Comparison of ENCODE assay signal across 8 mouse cellular contexts in genomic region chr1:75505159-75505955, GRCm38 (mm10). TPM values are rescaled to one million over a fixed set of nuclear protein-coding genes. Genes with fewer than 3 reads are reported as not detected.
A peak's percentile ranks its signal among the peaks of the same experiment; 100 is the strongest.
DNase-seq lines count a peak whose midpoint lies in the region; ATAC-seq and TF ChIP-seq lines count a peak whose summit lies in the region.

No protein-coding gene starts in this region.

- peaks cover 39% of the 10 kb centered on the region; the same call in 1 of the 2 replicates for H3K27me3 ChIP-seq in G1E (ENCODE audit: insufficient read depth, low read length)
- H3K27me3 ChIP-seq in forebrain, embryonic 16.5 days (replicated peaks; ENCODE audit: control insufficient read depth, insufficient read depth, low read length): no peaks in the 10 kb centered on the region
- no peaks in the 10 kb centered on the region for H3K27me3 ChIP-seq in lung, embryonic 15.5 days

- ATAC-seq in G1E (ENCODE audit: extremely low read depth, insufficient number of reproducible peaks, low FRiP score, poor library complexity, severe bottlenecking): no peak
- ATAC-seq in forebrain, embryonic 16.5 days: peak; percentile 82
- peak; percentile 43 for ATAC-seq in lung, embryonic 15.5 days (ENCODE audit: borderline replicate concordance, extremely low read depth, low FRiP score, low TSS enrichment)
- ATAC-seq in inflammation-experienced regulatory T-cells, adult 6 months: no peak

- H3K36me3 ChIP-seq in G1E (replicated peaks): no peaks in the 10 kb centered on the region
- peaks cover 16% of the 10 kb centered on the region for H3K36me3 ChIP-seq in forebrain, embryonic 16.5 days (ENCODE audit: control insufficient read depth, insufficient read depth)
- H3K36me3 ChIP-seq in lung, embryonic 15.5 days: peaks cover 33% of the 10 kb centered on the region

- intact Hi-C loops in heart, postnatal 10 days (cut with DNase I): loop anchor here (1.0 to 5.0 kb wide), 3 partner anchors 15 to 54 kb away; partner anchors contain the start of genes Slc4a3 and Stk11ip

- H3K4me1 ChIP-seq in G1E (ENCODE audit: insufficient read depth, low read depth, low read length): no peaks in the 10 kb centered on the region; the same call in 1 of the 2 replicates
- peaks cover 25% of the 10 kb centered on the region for H3K4me1 ChIP-seq in forebrain, embryonic 16.5 days (replicated peaks; ENCODE audit: control insufficient read depth, insufficient read depth, low read length)
- peaks cover 34% of the 10 kb centered on the region for H3K4me1 ChIP-seq in lung, embryonic 15.5 days

- H3K4me2 ChIP-seq in forebrain, embryonic 16.5 days (ENCODE audit: low read length): peak overlapping the region; percentile 92
- H3K4me2 ChIP-seq in lung, embryonic 15.5 days: peak overlapping the region; percentile 79

- under 1% methylated on average over 83 of the region's 84 CpGs for WGBS in forebrain, embryonic 16.5 days
- under 1% methylated on average over 84 of the region's 84 CpGs for WGBS in lung, embryonic 15.5 days

- H3K4me3 ChIP-seq in G1E (ENCODE audit: low read depth, low read length): peak overlapping the region; percentile 17; the same call in 1 of the 2 replicates
- H3K4me3 ChIP-seq in forebrain, embryonic 16.5 days (replicated peaks; ENCODE audit: low read length): peak overlapping the region; percentile 88
- peak overlapping the region; percentile 79 for H3K4me3 ChIP-seq in lung, embryonic 15.5 days

- no peak for DNase-seq in G1E (ENCODE audit: low spot score)
- peak; percentile 91 for DNase-seq in cerebellum, adult 11-12 months
- DNase-seq in heart, postnatal 10 days: peak; percentile 81 to 84
- peak; percentile 78 for DNase-seq in layer of hippocampus, adult 9-11 months
- DNase-seq in retina, postnatal 7 days (ENCODE audit: low read depth, low spot score): peak; percentile 37

- H3K27ac ChIP-seq in forebrain, embryonic 16.5 days (ENCODE audit: low read length): peak overlapping the region; percentile 81
- H3K27ac ChIP-seq in lung, embryonic 15.5 days: peak overlapping the region; percentile 98

- H3K9me3 ChIP-seq in G1E (replicated peaks): peaks cover 10% of the 10 kb centered on the region
- H3K9me3 ChIP-seq in forebrain, embryonic 16.5 days (ENCODE audit: control insufficient read depth, low read length): no peaks in the 10 kb centered on the region
- H3K9me3 ChIP-seq in lung, embryonic 15.5 days: no peaks in the 10 kb centered on the region

- peak overlapping the region; percentile 87 for H3K9ac ChIP-seq in forebrain, embryonic 16.5 days (replicated peaks; ENCODE audit: low read depth, low read length)
- peak overlapping the region; percentile 99 for H3K9ac ChIP-seq in lung, embryonic 15.5 days

- TF ChIP-seq CTCF in G1E (IDR thresholded peaks at IDR 0.05; ENCODE audit: low read depth, low read length): no peak

RNA-seq across cellular contexts. Expression of gene Obsl1, which starts 0.9 kb away (rescaled TPM):
- total RNA-seq in G1E (2014; fragmentation: Nextera tagmentation) (not detected in 2 replicates), G1E (2017) (0.05 and 0.17 TPM in 2 replicates)
- polyA plus RNA-seq in G1E (2012): not detected in 2 replicates
- polyA plus RNA-seq in forebrain, embryonic 16.5 days (2015; fragmentation: Nextera tagmentation; extraction: Ambion mirVana): 19.6 and 21.6 TPM in 2 replicates
- total RNA-seq in heart, postnatal 10 days (2021): 100 to 1,000 TPM; 171 to 173 TPM
- 74.0 and 77.9 TPM in 2 replicates for polyA plus RNA-seq in lung, embryonic 15.5 days (2015; fragmentation: Nextera tagmentation; extraction: Ambion mirVana)
- polyA plus RNA-seq in inflammation-experienced regulatory T-cells, adult 6 months (2017; shearing (Covaris generic)): not detected

RNA-seq across cellular contexts. Expression of gene Inha, which starts 1.5 kb away (rescaled TPM):
- total RNA-seq in G1E (2014; fragmentation: Nextera tagmentation) (not detected in 2 replicates), G1E (2017) (not detected in 2 replicates)
- polyA plus RNA-seq in G1E (2012): not detected in 2 replicates
- polyA plus RNA-seq in forebrain, embryonic 16.5 days (2015; fragmentation: Nextera tagmentation; extraction: Ambion mirVana): 13.7 and 18.1 TPM in 2 replicates
- total RNA-seq in heart, postnatal 10 days (2021): 1 to 10 TPM; 5.1 to 8.5 TPM
- 3.6 and 4.6 TPM in 2 replicates for polyA plus RNA-seq in lung, embryonic 15.5 days (2015; fragmentation: Nextera tagmentation; extraction: Ambion mirVana)
- not detected for polyA plus RNA-seq in inflammation-experienced regulatory T-cells, adult 6 months (2017; shearing (Covaris generic))

RNA-seq across cellular contexts. Expression of gene Stk11ip, which starts 16.0 kb away (rescaled TPM):
- total RNA-seq in G1E (2014; fragmentation: Nextera tagmentation) (25.2 and 35.2 TPM in 2 replicates), G1E (2017) (30.0 and 35.3 TPM in 2 replicates)
- polyA plus RNA-seq in G1E (2012): 201 and 251 TPM in 2 replicates
- polyA plus RNA-seq in forebrain, embryonic 16.5 days (2015; fragmentation: Nextera tagmentation; extraction: Ambion mirVana): 16.7 and 22.4 TPM in 2 replicates
- total RNA-seq in heart, postnatal 10 days (2021): 10 to 100 TPM; 12.7 to 13.9 TPM
- polyA plus RNA-seq in lung, embryonic 15.5 days (2015; fragmentation: Nextera tagmentation; extraction: Ambion mirVana): 20.7 and 20.8 TPM in 2 replicates
- polyA plus RNA-seq in inflammation-experienced regulatory T-cells, adult 6 months (2017; shearing (Covaris generic)): 10 to 100 TPM in 2 of 3 experiments, 1 to 10 TPM in 1; 6.5 to 11.9 (median 10.5) TPM

RNA-seq across cellular contexts. Expression of gene Tmem198, which starts 26.0 kb away (rescaled TPM):
- total RNA-seq in G1E (2014; fragmentation: Nextera tagmentation): 0.30 TPM in 1 of 2 replicates, not detected in the other
- 0.76 and 1.1 TPM in 2 replicates for total RNA-seq in G1E (2017)
- polyA plus RNA-seq in G1E (2012): 4.0 and 4.8 TPM in 2 replicates
- 59.8 and 60.5 TPM in 2 replicates for polyA plus RNA-seq in forebrain, embryonic 16.5 days (2015; fragmentation: Nextera tagmentation; extraction: Ambion mirVana)
- under 1 TPM; 0.38 to 0.52 TPM for total RNA-seq in heart, postnatal 10 days (2021)
- polyA plus RNA-seq in lung, embryonic 15.5 days (2015; fragmentation: Nextera tagmentation; extraction: Ambion mirVana): 0.65 and 0.82 TPM in 2 replicates
- polyA plus RNA-seq in inflammation-experienced regulatory T-cells, adult 6 months (2017; shearing (Covaris generic)): under 1 TPM in 1 of 3 experiments, not detected in 2; 0.24 TPM

RNA-seq across cellular contexts. Expression of gene Chpf, which starts 26.2 kb away (rescaled TPM):
- total RNA-seq in G1E (2014; fragmentation: Nextera tagmentation) (19.9 and 23.6 TPM in 2 replicates), G1E (2017) (12.0 and 16.6 TPM in 2 replicates)
- polyA plus RNA-seq in G1E (2012): 119 and 121 TPM in 2 replicates
- 28.1 and 29.2 TPM in 2 replicates for polyA plus RNA-seq in forebrain, embryonic 16.5 days (2015; fragmentation: Nextera tagmentation; extraction: Ambion mirVana)
- 10 to 100 TPM; 38.6 to 39.5 TPM for total RNA-seq in heart, postnatal 10 days (2021)
- 29.5 and 31.1 TPM in 2 replicates for polyA plus RNA-seq in lung, embryonic 15.5 days (2015; fragmentation: Nextera tagmentation; extraction: Ambion mirVana)
- polyA plus RNA-seq in inflammation-experienced regulatory T-cells, adult 6 months (2017; shearing (Covaris generic)): 1 to 10 TPM; 5.5 to 6.9 (median 5.6) TPM

Comparison
In these comparisons a context has a peak if more than half of its experiments do, and no peak if none do; other contexts are left out.
1. ATAC-seq: peak in forebrain, embryonic 16.5 days (single experiment) and lung, embryonic 15.5 days (single experiment); none in G1E (single experiment) and inflammation-experienced regulatory T-cells, adult 6 months (single experiment).
2. H3K4me3 ChIP-seq: peak in every context shown above with its lines; median percentile 88 in forebrain, embryonic 16.5 days; 79 in lung, embryonic 15.5 days; 17 in G1E.
3. RNA of gene Obsl1, which starts 0.9 kb away (polyA plus RNA-seq): 74.0 to 77.9 TPM in lung, embryonic 15.5 days and 19.6 to 21.6 TPM in forebrain, embryonic 16.5 days; not detected in inflammation-experienced regulatory T-cells, adult 6 months and not detected in G1E; every median in the first group is over 10 times any median in the second.